Mouse (Mus musculus): ENCODE results near the gene Lama2. TPM values are rescaled to one million over a fixed set of nuclear protein-coding genes. Genes with fewer than 3 reads are reported as not detected.

Gene Lama2
- polyA plus RNA-seq, 1 experiment: 2.9 TPM

- no peaks in the 10 kb centered on the region for H3K4me1 ChIP-seq (replicated peaks; ENCODE audit: control insufficient read depth, insufficient read depth, low read length)
- no peaks in the 10 kb centered on the region for H3K27me3 ChIP-seq (ENCODE audit: control insufficient read depth, insufficient read depth, low read length)
- no peak for DNase-seq
- no peaks in the 10 kb centered on the region for H3K36me3 ChIP-seq (ENCODE audit: control insufficient read depth, insufficient read depth, low read length)
- no peak overlapping the region for H3K27ac ChIP-seq (ENCODE audit: control insufficient read depth, insufficient read depth, low read length)
- no peak for TF ChIP-seq CTCF (IDR thresholded peaks at IDR 0.05; ENCODE audit: borderline replicate concordance, control insufficient read depth, extremely low read depth, insufficient read depth, low read length, poor library complexity)
- TF ChIP-seq POLR2A (IDR thresholded peaks at IDR 0.05; ENCODE audit: control insufficient read depth, extremely low read depth, insufficient read depth, low read length, poor library complexity): no peak
- WGBS: 92% methylated on average over 3 of the region's 3 CpGs
- no peak overlapping the region for H3K4me3 ChIP-seq (ENCODE audit: control insufficient read depth, insufficient read depth, low read length)
These were observed 118.7 kb downstream of the Lama2 start for GRCm38 (mm10) chr10:27500863-27501262.

GRCm38 (mm10) chr10:27488452-27488851, 131.1 kb downstream of the Lama2 start:
- Histone ChIP-seq H3K27ac (ENCODE audit: control insufficient read depth, insufficient read depth, low read length) (no peak overlapping the region), H3K4me1 (replicated peaks; ENCODE audit: control insufficient read depth, insufficient read depth, low read length) (no peaks in the 10 kb centered on the region), H3K36me3 (ENCODE audit: control insufficient read depth, insufficient read depth, low read length) (no peaks in the 10 kb centered on the region), H3K4me3 (ENCODE audit: control insufficient read depth, insufficient read depth, low read length) (no peak overlapping the region), H3K27me3 (ENCODE audit: control insufficient read depth, insufficient read depth, low read length) (no peaks in the 10 kb centered on the region)
- TF ChIP-seq POLR2A (IDR thresholded peaks at IDR 0.05; ENCODE audit: control insufficient read depth, extremely low read depth, insufficient read depth, low read length, poor library complexity): no peak
- TF ChIP-seq CTCF (IDR thresholded peaks at IDR 0.05; ENCODE audit: borderline replicate concordance, control insufficient read depth, extremely low read depth, insufficient read depth, low read length, poor library complexity): no peak
- DNase-seq: no peak
- WGBS: 94% methylated on average over 1 of the region's 1 CpGs

- H3K4me1 ChIP-seq (replicated peaks; ENCODE audit: control insufficient read depth, insufficient read depth, low read length): no peaks in the 10 kb centered on the region
- no peak overlapping the region for H3K27ac ChIP-seq (ENCODE audit: control insufficient read depth, insufficient read depth, low read length)
- TF ChIP-seq CTCF (IDR thresholded peaks at IDR 0.05; ENCODE audit: borderline replicate concordance, control insufficient read depth, extremely low read depth, insufficient read depth, low read length, poor library complexity): no peak
- no peak for TF ChIP-seq POLR2A (IDR thresholded peaks at IDR 0.05; ENCODE audit: control insufficient read depth, extremely low read depth, insufficient read depth, low read length, poor library complexity)
- no peak for DNase-seq
- no peaks in the 10 kb centered on the region for H3K27me3 ChIP-seq (ENCODE audit: control insufficient read depth, insufficient read depth, low read length)
- 90% methylated on average over 1 of the region's 1 CpGs for WGBS
- H3K4me3 ChIP-seq (ENCODE audit: control insufficient read depth, insufficient read depth, low read length): no peak overlapping the region
- no peaks in the 10 kb centered on the region for H3K36me3 ChIP-seq (ENCODE audit: control insufficient read depth, insufficient read depth, low read length)
These were observed 135.5 kb downstream of the Lama2 start for GRCm38 (mm10) chr10:27484041-27484440.

- H3K27me3 ChIP-seq (ENCODE audit: control insufficient read depth, insufficient read depth, low read length): no peaks in the 10 kb centered on the region
- H3K36me3 ChIP-seq (ENCODE audit: control insufficient read depth, insufficient read depth, low read length): no peaks in the 10 kb centered on the region
- H3K4me1 ChIP-seq (replicated peaks; ENCODE audit: control insufficient read depth, insufficient read depth, low read length): no peaks in the 10 kb centered on the region
- no peak for DNase-seq
- H3K4me3 ChIP-seq (ENCODE audit: control insufficient read depth, insufficient read depth, low read length): no peak overlapping the region
- WGBS: 71% methylated on average over 3 of the region's 3 CpGs
- no peak overlapping the region for H3K27ac ChIP-seq (ENCODE audit: control insufficient read depth, insufficient read depth, low read length)
- TF ChIP-seq CTCF (IDR thresholded peaks at IDR 0.05; ENCODE audit: borderline replicate concordance, control insufficient read depth, extremely low read depth, insufficient read depth, low read length, poor library complexity): no peak
- TF ChIP-seq POLR2A (IDR thresholded peaks at IDR 0.05; ENCODE audit: control insufficient read depth, extremely low read depth, insufficient read depth, low read length, poor library complexity): no peak
These were observed 144.0 kb downstream of the Lama2 start for GRCm38 (mm10) chr10:27475540-27475939.

- Histone ChIP-seq H3K36me3 (ENCODE audit: control insufficient read depth, insufficient read depth, low read length) (no peaks in the 10 kb centered on the region), H3K4me1 (replicated peaks; ENCODE audit: control insufficient read depth, insufficient read depth, low read length) (no peaks in the 10 kb centered on the region), H3K4me3 (ENCODE audit: control insufficient read depth, insufficient read depth, low read length) (no peak overlapping the region), H3K27ac (ENCODE audit: control insufficient read depth, insufficient read depth, low read length) (no peak overlapping the region), H3K27me3 (ENCODE audit: control insufficient read depth, insufficient read depth, low read length) (no peaks in the 10 kb centered on the region)
- DNase-seq: no peak
- WGBS: 95% methylated on average over 1 of the region's 1 CpGs
- no peak for TF ChIP-seq CTCF (IDR thresholded peaks at IDR 0.05; ENCODE audit: borderline replicate concordance, control insufficient read depth, extremely low read depth, insufficient read depth, low read length, poor library complexity)
- no peak for TF ChIP-seq POLR2A (IDR thresholded peaks at IDR 0.05; ENCODE audit: control insufficient read depth, extremely low read depth, insufficient read depth, low read length, poor library complexity)
These were observed 151.3 kb downstream of the Lama2 start for GRCm38 (mm10) chr10:27468274-27468673.

- no peak for TF ChIP-seq POLR2A (IDR thresholded peaks at IDR 0.05; ENCODE audit: control insufficient read depth, extremely low read depth, insufficient read depth, low read length, poor library complexity)
- no peak for TF ChIP-seq CTCF (IDR thresholded peaks at IDR 0.05; ENCODE audit: borderline replicate concordance, control insufficient read depth, extremely low read depth, insufficient read depth, low read length, poor library complexity)
- Histone ChIP-seq H3K4me1 (replicated peaks; ENCODE audit: control insufficient read depth, insufficient read depth, low read length) (no peaks in the 10 kb centered on the region), H3K36me3 (ENCODE audit: control insufficient read depth, insufficient read depth, low read length) (no peaks in the 10 kb centered on the region), H3K4me3 (ENCODE audit: control insufficient read depth, insufficient read depth, low read length) (no peak overlapping the region), H3K27ac (ENCODE audit: control insufficient read depth, insufficient read depth, low read length) (no peak overlapping the region), H3K27me3 (ENCODE audit: control insufficient read depth, insufficient read depth, low read length) (no peaks in the 10 kb centered on the region)
- 75% methylated on average over 5 of the region's 5 CpGs for WGBS
- DNase-seq: no peak
These were observed 205.7 kb downstream of the Lama2 start for GRCm38 (mm10) chr10:27413583-27414465.
